Mouse (Mus musculus) gastrocnemius, postnatal 10 days (tissue): ENCODE data around the gene Ptprq. TPM values are rescaled to one million over a fixed set of nuclear protein-coding genes. Genes with fewer than 3 reads are reported as not detected.

ENCODE experiments used
- DNase-seq: peaks from one replicate; pipeline ENCODE4 v3.0.0; 2021; ENCODE audit warnings: mixed read lengths
- microRNA-seq, 2 experiments: library from miRNA; unstranded; fragments of <30 nt; microRNA quantifications; one replicate each; pipeline ENCODE4 v1.2.0; 2021
- total RNA-seq, 2 experiments: library from RNA; stranded (reverse); gene quantifications; 2 replicates each; pipeline ENCODE4 v1.2.3; 2021

Gene Ptprq
- total RNA-seq, 2 experiments from 2014 or later, result 0.54 to 0.65 TPM

DNA sequence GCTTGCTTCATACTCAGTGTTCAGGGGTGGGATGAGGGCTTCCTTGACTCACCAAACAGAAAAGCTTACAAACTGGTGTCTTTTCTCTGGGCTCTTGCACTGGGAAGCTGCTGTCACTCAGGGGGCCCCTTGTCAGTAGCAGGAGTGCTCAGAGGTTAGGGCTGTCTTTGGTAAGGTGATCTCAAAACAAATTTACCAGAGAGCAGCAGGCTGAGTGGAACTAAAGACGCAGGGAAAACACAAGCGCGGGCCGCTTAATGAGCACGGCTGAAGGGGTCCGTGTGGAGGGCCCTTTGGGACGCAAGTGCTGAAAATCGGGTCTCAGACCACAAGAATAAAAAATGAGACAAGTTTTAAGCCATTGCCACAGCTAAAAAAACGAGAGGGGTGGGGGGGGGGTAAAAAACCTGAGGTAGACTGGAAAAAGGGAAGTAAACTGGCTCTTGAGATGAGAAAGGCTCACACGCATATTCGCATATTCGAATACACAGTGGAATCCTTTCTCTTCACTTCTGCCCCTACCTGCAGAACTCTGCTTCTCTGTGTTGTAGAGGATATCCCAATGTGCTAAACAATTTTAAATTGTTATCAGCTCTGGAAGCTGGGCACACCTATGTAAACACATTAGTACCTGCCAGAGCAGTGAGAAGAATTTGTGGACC, 231.1 kb downstream of the Ptprq start:
- no peak for DNase-seq

DNA sequence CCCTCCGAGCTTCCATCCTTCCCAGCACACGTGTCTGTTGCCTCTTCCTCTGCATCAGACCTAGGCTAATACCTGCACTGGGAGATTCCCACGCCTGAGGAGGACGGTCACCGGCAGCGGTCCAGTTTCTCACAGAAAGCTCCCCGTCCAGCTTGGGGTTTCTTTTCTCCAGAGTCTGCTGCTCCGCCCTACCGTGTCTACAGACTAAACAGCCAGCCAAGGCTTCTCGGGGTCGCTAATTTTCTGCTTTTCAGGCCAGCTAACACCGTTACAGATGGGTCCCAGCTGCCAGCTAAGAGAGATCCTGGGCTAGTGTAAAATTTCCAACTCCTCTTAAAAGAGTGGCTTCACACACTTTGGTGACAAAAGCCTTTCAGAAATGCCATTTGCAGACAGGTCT, 233.1 kb downstream of the Ptprq start:
- DNase-seq, result peak; percentile 24

DNA sequence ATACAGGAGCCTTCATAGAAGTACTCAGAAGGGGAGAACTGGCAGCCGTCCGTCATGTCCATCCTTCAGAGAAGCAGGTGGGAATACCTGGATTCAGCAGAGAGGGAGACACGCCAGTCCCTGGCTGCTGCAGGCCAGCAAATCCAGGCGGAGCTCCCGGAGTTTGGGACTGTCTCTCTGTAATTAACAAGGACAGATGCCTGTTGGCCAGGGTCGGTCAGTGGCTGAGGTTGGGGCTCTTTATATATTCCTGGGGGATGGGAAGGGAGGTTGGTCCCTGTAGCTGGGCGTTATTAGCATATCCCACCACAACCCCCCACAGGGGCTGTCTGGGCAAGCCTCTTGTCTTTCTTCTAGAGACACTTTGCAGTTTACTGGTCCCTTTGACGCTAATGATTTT, 234.0 kb downstream of the Ptprq start, which contains the start of gene Myf5:
Gene Myf5 (minus strand): TSS at position 265 of the 400 bp plus-strand sequence.
- no peak for DNase-seq

DNA sequence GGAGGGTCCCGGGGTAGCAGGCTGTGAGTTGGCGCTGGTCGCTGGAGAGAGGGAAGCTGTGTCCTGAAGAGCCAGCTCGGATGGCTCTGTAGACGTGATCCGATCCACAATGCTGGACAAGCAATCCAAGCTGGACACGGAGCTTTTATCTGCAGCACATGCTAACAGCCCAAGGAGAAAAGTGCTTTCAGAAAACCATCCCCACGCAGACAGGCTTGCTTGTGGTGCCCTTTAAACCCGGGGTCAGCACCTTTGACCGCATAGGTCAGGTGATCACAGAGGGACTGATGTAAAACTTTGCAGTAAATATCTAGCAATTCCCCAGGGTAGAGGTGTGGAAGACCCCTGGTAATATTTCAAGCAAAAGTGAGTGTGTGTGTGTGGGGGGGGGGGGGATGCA, 235.8 kb downstream of the Ptprq start:
- DNase-seq, result no peak

DNA sequence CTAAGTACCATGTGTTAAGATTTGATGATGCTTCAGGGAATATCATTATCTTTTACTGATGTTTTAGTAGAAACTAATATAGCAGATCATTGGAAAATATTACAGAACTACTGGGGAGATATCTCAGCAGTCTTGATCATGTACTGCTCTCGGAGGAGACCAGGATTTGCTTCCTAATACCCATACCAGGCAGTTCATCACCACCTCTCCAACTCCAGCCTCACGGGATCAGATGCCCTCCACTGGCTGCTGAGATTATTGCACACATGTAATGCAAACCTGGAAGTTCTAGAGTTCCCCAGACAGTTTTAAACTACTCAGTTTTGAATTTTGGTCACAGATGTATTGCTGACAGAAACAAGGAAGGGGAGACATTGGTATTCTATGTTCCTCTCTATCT, 246.4 kb downstream of the Ptprq start:
- DNase-seq, result no peak

DNA sequence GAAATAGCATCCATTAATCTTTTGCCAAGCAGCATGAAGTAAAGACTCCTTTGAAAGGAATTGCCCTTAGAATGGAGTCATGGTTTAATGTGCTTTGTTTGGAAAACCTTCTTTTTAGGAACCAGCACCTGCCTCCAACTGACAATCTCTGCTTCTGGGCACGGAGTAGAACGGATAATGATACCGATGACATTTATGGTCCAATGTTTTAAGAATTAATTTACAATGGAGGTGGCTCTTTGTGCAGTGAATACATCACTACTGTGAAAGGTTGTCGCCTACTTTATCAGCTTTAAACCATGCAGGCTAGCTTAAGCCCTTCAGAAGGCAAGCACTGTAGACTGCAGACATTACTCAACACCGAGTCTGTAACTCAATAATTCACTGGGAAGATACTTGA, 248.1 kb downstream of the Ptprq start:
- DNase-seq, result no peak

DNA sequence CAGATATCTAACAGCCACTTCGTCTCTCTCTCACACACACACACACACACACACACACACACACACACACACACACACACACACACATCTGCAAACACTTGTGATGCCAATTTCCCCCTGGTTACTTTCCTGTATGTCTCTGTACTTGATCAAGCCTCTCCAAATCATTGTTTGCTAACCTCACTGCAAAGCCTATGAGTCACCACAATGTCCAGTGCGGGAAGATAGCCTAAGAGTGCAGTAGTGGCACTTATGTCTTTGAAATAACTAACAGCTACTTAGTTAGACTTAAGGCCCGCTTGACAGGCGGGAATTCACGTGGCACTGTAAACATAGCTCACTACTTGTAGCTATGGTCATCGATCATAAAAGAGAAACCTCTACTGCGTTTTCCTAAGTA, 252.0 kb downstream of the Ptprq start:
- DNase-seq, result no peak

Small RNA genes within 50 kb of the gene (microRNA-seq; reads per million reads assigned to microRNA genes)
- gene Gm44403, result 0 reads per million in 2 experiments

Other genes starting within 250 kb of the Ptprq start
- 1 to 10 TPM; 8.4 to 8.8 TPM for gene Myf5, start 233.9 kb downstream of the Ptprq start, total RNA-seq
- gene Myf6, start 225.3 kb downstream of the Ptprq start, total RNA-seq, result 100 to 1,000 TPM; 106 to 128 TPM
- under 1 TPM in 1 of 2 experiments, not detected in 1; 0.05 TPM for gene Otogl, start 192.1 kb upstream of the Ptprq start, total RNA-seq